Mouse (Mus musculus): ENCODE data around the gene Nle1. TPM values are rescaled to one million over a fixed set of nuclear protein-coding genes. Genes with fewer than 3 reads are reported as not detected.

Gene Nle1
- polyA plus RNA-seq, 1 experiment from 2014 or later = 28.1 TPM

DNA sequence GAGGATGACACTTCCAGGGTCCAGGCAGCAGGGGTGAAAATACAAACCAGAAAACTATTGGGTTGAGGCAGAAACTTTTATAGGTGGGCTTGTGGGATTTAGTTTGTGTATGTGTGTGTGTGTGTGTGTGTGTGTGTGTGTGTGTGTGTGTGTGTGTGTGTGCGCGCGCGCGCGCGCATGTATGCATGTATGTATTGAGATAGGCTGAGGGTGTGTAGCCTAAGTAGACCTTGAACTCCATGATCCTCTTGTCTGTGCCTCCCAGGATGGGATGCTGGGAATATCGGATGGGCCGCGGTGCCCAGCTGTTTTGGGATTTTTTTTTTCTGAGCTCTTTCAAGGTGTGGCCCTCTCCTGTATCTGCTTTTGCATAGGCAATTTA, 388 bp upstream of the Nle1 start:
- H3K4me1 ChIP-seq = peaks cover 9% of the 10 kb centered on the region
- H3K9ac ChIP-seq = peak overlapping the region; percentile 85
- H3K4me3 ChIP-seq = peak overlapping the region; percentile 85
- peak; percentile 10; the same call in 1 of the 2 replicates for ATAC-seq
- H3K27me3 ChIP-seq = peaks cover 14% of the 10 kb centered on the region
- no peak overlapping the region for H3K27ac ChIP-seq
- H3K9me3 ChIP-seq (replicated peaks) = no peaks in the 10 kb centered on the region
- H3K4me2 ChIP-seq = peak overlapping the region; percentile 85
- 48% methylated on average over 10 of the region's 10 CpGs for WGBS
- peaks cover 29% of the 10 kb centered on the region for H3K36me3 ChIP-seq (ENCODE audit: poor library complexity, severe bottlenecking)

DNA sequence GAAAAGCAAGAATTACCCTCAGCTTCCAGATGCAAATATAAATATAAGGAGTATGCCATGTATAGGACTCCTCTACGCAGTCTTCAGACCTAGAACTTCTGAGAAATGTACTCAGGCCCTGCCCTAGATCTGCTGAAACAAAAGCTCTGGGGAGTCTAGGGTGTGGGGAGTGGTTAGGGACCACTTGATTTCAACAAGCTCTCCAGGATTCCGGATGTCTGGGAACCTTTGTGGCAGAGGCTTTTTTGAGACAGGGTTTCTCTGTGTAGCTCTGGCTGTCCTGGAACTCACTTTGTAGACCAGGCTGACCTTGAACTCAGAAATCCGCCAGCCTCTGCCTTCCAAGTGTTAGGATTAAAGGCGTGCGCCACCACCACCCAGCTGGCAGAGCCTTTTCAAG, 2.4 kb downstream of the Nle1 start:
- H3K9ac ChIP-seq = no peak overlapping the region
- peaks cover 57% of the 10 kb centered on the region for H3K36me3 ChIP-seq (ENCODE audit: poor library complexity, severe bottlenecking)
- no peak for ATAC-seq

DNA sequence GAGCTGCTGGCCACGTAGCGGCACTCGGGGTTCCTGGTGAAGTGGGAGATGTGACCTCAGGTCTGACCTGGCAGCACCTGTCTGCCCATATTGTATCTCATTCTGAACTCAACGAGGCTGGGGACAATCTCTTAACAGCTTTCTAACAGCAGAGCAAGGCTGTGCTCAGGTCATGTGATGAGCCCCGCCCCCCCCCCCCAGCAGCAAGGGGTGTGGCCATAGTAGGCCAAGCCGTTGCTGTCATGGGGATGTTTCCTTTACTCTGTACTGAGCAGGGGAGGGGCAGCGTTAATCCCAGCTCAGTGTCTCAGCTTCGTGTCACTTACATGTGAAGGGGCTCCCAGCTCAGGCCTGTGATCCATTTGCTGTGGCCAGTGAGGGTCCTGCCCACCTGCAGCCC, 3.3 kb downstream of the Nle1 start:
- peaks cover 9% of the 10 kb centered on the region for H3K4me1 ChIP-seq

More for the DNA sequence above, 2.4 kb downstream of the Nle1 start:
- H3K27ac ChIP-seq = no peak overlapping the region
- H3K4me1 ChIP-seq = peaks cover 9% of the 10 kb centered on the region
- H3K4me3 ChIP-seq = no peak overlapping the region
- no peaks in the 10 kb centered on the region for H3K27me3 ChIP-seq
- H3K9me3 ChIP-seq (replicated peaks) = no peaks in the 10 kb centered on the region
- 86% methylated on average over 5 of the region's 5 CpGs for WGBS
- H3K4me2 ChIP-seq = no peak overlapping the region

DNA sequence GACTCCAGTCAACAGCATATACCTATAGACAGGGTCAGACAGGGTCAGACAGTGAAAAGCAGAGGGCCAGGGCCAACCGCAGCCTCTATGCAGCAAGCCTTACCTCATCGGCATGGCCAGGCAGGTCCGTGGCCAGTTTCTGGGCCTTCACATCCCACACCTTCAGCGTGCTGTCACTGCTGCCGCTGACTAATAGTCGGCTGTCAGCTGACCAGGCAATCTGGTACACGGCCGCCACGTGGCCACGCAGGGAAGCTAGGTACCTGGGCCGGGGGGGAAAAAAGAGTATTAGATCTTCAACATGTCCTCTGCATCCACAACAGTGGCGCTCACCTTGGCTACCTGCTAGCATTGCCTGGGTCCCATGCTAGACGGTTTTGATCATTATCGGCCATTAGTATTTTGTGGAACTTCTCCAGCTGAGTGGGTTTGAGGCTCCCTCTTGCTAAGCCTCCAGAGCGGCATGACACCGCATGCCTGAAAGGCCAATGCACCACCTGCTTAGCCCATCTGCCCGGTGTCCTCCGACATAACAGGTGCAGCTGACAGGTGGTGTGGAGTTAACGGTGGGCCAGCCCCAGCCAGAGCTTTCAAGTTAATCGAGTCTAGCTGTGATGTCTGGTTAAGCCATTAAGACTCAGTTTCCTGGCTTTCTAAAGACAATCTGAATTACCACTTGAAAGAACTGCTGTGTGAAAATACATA, 6.5 kb downstream of the Nle1 start:
- Histone ChIP-seq H3K4me1 (no peaks in the 10 kb centered on the region), H3K27me3 (no peaks in the 10 kb centered on the region), H3K9me3 (replicated peaks) (no peaks in the 10 kb centered on the region), H3K36me3 (ENCODE audit: poor library complexity, severe bottlenecking) (peaks cover 92% of the 10 kb centered on the region), H3K9ac (no peak overlapping the region), H3K4me2 (no peak overlapping the region), H3K4me3 (no peak overlapping the region), H3K27ac (no peak overlapping the region)
- WGBS = 91% methylated on average over 20 of the region's 20 CpGs
- no peak for ATAC-seq

More for the DNA sequence above, 3.3 kb downstream of the Nle1 start:
- no peak for ATAC-seq
- no peak overlapping the region for H3K4me2 ChIP-seq
- peaks cover 66% of the 10 kb centered on the region for H3K36me3 ChIP-seq (ENCODE audit: poor library complexity, severe bottlenecking)
- H3K27ac ChIP-seq = no peak overlapping the region
- H3K9ac ChIP-seq = no peak overlapping the region
- 65% methylated on average over 8 of the region's 8 CpGs for WGBS
- no peak overlapping the region for H3K4me3 ChIP-seq
- H3K9me3 ChIP-seq (replicated peaks) = no peaks in the 10 kb centered on the region
- H3K27me3 ChIP-seq = no peaks in the 10 kb centered on the region

DNA sequence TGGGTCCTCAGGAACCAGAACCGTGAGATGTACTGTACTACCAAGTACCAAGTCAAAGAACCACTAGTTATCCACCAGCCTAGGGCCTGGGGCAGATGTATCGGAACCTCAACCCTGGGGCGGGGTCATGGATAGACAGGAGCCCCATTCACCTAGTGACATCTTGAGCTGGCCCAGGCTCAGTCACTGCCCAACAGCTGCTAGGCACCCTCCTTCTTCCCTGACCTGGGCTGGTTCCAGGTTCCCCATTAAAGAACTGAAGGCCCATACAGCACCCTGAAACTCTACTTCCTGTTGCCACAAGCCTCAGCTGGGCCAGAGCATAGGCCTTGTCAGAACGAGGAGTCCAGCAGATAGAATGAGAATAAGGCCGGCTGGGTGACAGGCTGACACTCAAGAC, 8.5 kb downstream of the Nle1 start:
- peaks cover 74% of the 10 kb centered on the region for H3K36me3 ChIP-seq (ENCODE audit: poor library complexity, severe bottlenecking)
- no peak for ATAC-seq
- no peak overlapping the region for H3K27ac ChIP-seq
- no peaks in the 10 kb centered on the region for H3K27me3 ChIP-seq
- H3K4me1 ChIP-seq = no peaks in the 10 kb centered on the region
- H3K9me3 ChIP-seq (replicated peaks) = no peaks in the 10 kb centered on the region
- WGBS = 96% methylated on average over 5 of the region's 5 CpGs
- H3K4me3 ChIP-seq = no peak overlapping the region
- no peak overlapping the region for H3K9ac ChIP-seq
- H3K4me2 ChIP-seq = no peak overlapping the region

DNA sequence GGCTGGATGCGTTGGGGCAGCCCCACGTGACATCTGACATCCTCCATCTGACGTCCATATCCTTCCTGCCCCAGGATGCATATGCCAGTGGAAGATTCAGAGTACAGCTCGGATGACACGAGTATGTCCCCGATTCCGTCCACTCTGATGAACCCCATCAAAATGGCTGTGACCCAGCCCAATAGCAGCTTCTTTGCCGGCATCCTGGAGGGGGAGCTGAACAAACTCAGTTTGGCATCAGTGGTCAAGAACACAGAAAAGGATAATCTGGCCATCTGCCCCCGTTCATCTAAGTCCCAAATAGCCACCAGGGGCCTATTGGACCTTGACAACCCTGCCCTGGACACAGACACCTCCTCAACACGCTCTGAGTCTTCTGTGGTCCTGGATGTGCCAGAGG, 10.7 kb downstream of the Nle1 start:
- H3K4me3 ChIP-seq = no peak overlapping the region
- peaks cover 4% of the 10 kb centered on the region; the same call in 1 of the 2 replicates for H3K27me3 ChIP-seq
- peaks cover 51% of the 10 kb centered on the region for H3K36me3 ChIP-seq (ENCODE audit: poor library complexity, severe bottlenecking)
- H3K27ac ChIP-seq = no peak overlapping the region
- H3K9me3 ChIP-seq (replicated peaks) = no peaks in the 10 kb centered on the region
- 86% methylated on average over 10 of the region's 10 CpGs for WGBS
- H3K4me1 ChIP-seq = no peaks in the 10 kb centered on the region
- no peak overlapping the region for H3K9ac ChIP-seq
- no peak overlapping the region for H3K4me2 ChIP-seq
- no peak for ATAC-seq

DNA sequence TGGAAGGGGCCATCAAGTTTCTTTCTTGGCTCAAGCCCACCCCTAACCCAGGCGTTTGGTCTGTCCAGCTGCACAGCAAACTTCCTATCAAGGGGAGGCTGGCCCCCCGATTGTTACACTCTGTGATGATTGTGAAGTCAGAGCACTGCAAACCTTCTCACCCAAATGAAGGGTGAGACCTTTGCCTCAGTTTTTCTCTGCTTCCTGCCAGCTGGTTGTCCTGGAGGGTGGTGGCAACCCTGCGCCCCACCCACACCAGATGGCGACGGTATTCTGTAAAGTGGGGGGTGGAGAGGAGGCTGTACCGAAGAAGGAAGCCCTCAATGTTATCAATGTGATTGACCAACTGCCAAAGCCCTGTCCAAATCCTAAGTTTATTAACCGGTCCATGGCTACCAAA, 16.3 kb downstream of the Nle1 start, which contains the start of gene Fndc8:
TSS of gene Fndc8 (plus strand) at position 189 of the 400 bp plus-strand sequence.
- Histone ChIP-seq H3K27me3 (peaks cover 17% of the 10 kb centered on the region), H3K27ac (no peak within 1 kb of the TSS), H3K9me3 (replicated peaks) (no peaks in the 10 kb centered on the region), H3K4me3 (no peak within 1 kb of the TSS), H3K36me3 (ENCODE audit: poor library complexity, severe bottlenecking) (peaks cover under 1% of the 10 kb centered on the region; the same call in 1 of the 2 replicates), H3K9ac (no peak within 1 kb of the TSS), H3K4me1 (peaks cover 21% of the 10 kb centered on the region), H3K4me2 (no peak within 1 kb of the TSS)
- 73% methylated on average over 7 of the region's 7 CpGs for WGBS
- ATAC-seq = no peak

DNA sequence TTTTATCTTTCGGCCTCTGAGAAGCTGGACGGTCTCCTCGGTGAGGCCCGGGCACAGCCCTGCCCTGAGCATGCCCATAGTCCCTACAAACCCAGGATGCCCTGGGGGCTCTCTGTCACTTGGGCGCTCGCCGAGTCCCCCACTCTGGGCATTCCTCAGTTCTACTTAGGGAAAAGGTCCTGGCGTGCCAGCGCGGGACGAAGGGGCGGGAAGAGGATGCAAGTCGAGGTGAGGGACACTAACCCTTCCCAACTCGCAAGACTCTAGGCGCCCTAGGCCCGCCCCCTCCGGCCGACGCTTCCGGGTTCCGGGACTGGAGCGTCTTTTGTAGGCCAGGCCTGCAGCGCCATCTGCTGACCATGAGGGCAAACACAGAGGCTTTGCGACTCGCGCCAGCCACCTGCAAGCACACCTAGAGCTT, 17.9 kb downstream of the Nle1 start, which contains the start of gene Rad51d:
TSS of gene Rad51d (minus strand) at position 273 of the 421 bp plus-strand sequence.
- peaks cover 21% of the 10 kb centered on the region for H3K4me1 ChIP-seq
- ATAC-seq = peak; percentile 94
- H3K27ac ChIP-seq = peak within 1 kb of the TSS; percentile 25; the same call in 1 of the 2 replicates
- no peaks in the 10 kb centered on the region for H3K36me3 ChIP-seq (ENCODE audit: poor library complexity, severe bottlenecking)
- peak within 1 kb of the TSS; percentile 91 for H3K4me2 ChIP-seq
- peak within 1 kb of the TSS; percentile 57 for H3K4me3 ChIP-seq
- H3K27me3 ChIP-seq = peaks cover 17% of the 10 kb centered on the region
- H3K9ac ChIP-seq = peak within 1 kb of the TSS; percentile 75
- 0% methylated on average over 26 of the region's 26 CpGs for WGBS
- H3K9me3 ChIP-seq (replicated peaks) = no peaks in the 10 kb centered on the region

DNA sequence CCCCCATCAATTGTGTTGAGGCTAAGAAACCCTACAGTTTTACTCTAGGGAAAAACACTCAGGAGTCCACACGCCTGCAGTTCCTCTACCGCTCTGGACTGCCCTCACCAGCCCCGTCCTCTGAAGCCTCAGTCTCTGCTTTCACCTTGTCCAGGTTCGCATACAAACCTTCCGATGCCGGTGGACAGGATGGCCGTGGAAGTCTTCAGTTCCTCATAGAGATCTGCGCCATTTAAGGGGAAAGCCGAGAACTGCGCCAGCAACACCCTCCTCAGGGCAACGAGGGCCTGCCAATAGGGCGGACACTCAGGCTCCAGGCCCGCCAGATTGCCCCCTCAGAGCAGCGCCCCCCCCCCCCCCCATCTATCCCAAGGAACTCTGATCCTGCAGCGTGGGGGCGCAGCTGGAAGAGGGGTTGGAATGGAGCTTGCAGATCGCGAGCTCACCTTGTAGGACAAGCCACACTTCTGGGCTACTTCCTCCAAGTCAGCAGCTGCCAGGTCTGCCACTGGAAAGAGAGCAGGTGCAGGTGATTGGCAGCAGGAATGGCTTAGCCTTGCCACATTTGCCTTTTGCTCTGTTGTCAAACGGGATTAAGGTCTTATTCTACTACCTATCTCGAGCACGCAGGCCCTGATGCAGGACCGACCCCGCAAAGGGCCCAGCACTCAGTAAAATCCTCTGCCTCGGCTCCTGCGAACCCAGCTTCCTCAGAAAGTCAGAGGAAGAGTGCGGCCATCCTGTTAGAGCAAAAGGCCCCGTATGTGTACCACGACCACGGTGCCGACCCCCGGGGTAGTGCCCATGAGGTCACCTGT, 18.5 kb downstream of the Nle1 start:
- WGBS = 4% methylated on average over 29 of the region's 31 CpGs
- no peaks in the 10 kb centered on the region for H3K9me3 ChIP-seq (replicated peaks)
- peak; percentile 61 for ATAC-seq

DNA sequence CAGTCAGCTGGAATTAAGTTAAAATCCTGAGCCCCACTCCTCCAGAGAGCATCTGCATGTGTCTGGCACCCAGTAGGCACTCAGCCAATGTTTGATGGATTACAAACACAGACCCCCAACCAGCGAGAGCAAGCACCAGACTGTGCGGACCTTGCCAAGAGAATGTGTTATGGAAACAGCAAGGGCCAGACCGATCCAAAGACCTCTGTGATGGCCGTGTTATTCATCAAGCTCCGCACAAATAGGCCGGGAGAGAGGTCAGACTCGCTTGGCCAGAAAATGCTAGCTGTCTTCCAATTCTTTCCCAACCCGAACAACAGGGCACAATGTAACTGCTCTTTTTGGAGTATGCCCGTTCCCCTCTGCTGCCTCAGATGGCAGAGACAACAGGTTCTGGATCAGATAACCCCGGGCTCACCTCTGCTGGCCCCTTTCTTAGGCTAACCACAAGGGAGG, 19.7 kb downstream of the Nle1 start:
- H3K9ac ChIP-seq = 0 out of 2 replicates have a peak overlapping the region, but pooled peaks have one; percentile 30

More for the DNA sequence above, 18.5 kb downstream of the Nle1 start:
- Histone ChIP-seq H3K9ac (peak overlapping the region; percentile 75), H3K4me1 (peaks cover 21% of the 10 kb centered on the region), H3K36me3 (ENCODE audit: poor library complexity, severe bottlenecking) (no peaks in the 10 kb centered on the region), H3K27ac (peak overlapping the region; percentile 25; the same call in 1 of the 2 replicates), H3K4me2 (peak overlapping the region; percentile 91), H3K27me3 (peaks cover 17% of the 10 kb centered on the region), H3K4me3 (peak overlapping the region; percentile 57)

DNA sequence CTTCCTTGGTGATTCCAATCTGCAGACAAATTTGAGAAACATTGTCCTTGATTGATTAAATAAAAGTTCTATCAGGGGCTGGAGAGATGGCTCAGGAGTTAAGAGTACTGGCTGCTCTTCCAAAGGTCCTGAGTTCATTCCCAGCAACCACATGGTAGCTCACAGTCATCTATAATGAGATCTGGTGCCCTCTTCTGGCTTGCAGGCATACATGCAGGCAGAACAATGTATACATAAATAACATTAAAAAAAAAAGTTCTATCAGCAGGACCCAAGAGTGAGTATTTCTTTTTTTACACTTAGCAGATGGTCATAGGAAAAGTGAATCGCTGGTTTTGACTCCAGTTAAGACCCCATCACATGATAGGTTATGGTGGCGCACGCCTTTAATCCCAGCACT, 21.7 kb downstream of the Nle1 start:
- Histone ChIP-seq H3K27ac (no peak overlapping the region), H3K4me3 (no peak overlapping the region), H3K4me2 (no peak overlapping the region), H3K9me3 (replicated peaks) (no peaks in the 10 kb centered on the region), H3K4me1 (peaks cover 21% of the 10 kb centered on the region), H3K9ac (no peak overlapping the region), H3K36me3 (ENCODE audit: poor library complexity, severe bottlenecking) (0 out of 2 replicates have a peak, but pooled peaks cover 4% of the 10 kb centered on the region), H3K27me3 (peaks cover 5% of the 10 kb centered on the region; the same call in 1 of the 2 replicates)
- WGBS = 95% methylated on average over 3 of the region's 3 CpGs
- no peak for ATAC-seq

More for the DNA sequence above, 19.7 kb downstream of the Nle1 start:
- WGBS = 52% methylated on average over 10 of the region's 10 CpGs
- Histone ChIP-seq H3K36me3 (ENCODE audit: poor library complexity, severe bottlenecking) (no peaks in the 10 kb centered on the region), H3K27me3 (peaks cover 17% of the 10 kb centered on the region), H3K9me3 (replicated peaks) (no peaks in the 10 kb centered on the region), H3K27ac (no peak overlapping the region), H3K4me1 (peaks cover 21% of the 10 kb centered on the region), H3K4me3 (no peak overlapping the region; the same call in 1 of the 2 replicates), H3K4me2 (peak overlapping the region; percentile 91)
- ATAC-seq = peak; percentile 36; the same call in 1 of the 2 replicates

DNA sequence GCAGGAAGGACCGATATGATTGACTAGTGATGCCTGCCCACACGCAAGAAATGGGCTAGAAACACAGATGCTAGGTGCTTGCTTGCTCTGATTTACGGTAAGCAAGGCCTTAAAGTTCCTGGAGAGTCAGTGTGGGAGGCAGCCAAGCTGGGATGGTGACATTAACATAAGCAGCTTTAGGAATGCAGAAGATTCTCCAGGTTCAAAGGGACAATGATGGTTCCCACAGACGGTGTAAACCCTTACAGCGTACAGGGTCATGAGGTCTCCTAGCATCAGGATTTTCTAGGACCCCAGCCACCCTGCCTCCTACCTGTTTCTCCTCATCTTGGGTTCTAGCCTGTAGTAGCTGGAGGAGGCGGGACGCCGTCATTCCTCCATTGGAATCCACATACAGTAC, 25.0 kb downstream of the Nle1 start:
- no peak overlapping the region for H3K9ac ChIP-seq
- 73% methylated on average over 8 of the region's 8 CpGs for WGBS
- ATAC-seq = no peak
- H3K9me3 ChIP-seq (replicated peaks) = no peaks in the 10 kb centered on the region
- peaks cover 9% of the 10 kb centered on the region; the same call in 1 of the 2 replicates for H3K36me3 ChIP-seq (ENCODE audit: poor library complexity, severe bottlenecking)
- no peak overlapping the region for H3K27ac ChIP-seq
- H3K4me2 ChIP-seq = no peak overlapping the region
- peaks cover 1% of the 10 kb centered on the region; the same call in 1 of the 2 replicates for H3K4me1 ChIP-seq
- H3K27me3 ChIP-seq = no peaks in the 10 kb centered on the region
- H3K4me3 ChIP-seq = no peak overlapping the region

Data from forebrain, embryonic 13.5 days (tissue).